Mouse (Mus musculus) hindbrain, embryonic 16.5 days (tissue): ENCODE measurements around the gene Man2c1. TPM values are rescaled to one million over a fixed set of nuclear protein-coding genes. Genes with fewer than 3 reads are reported as not detected.
A peak's percentile ranks its signal among the peaks of the same experiment; 100 is the strongest.

ENCODE experiments used
- ATAC-seq: fragments of 200-750 bp; cut with Nextera tagmentation; 2 replicates; pipeline ENCODE4 v1.8.0; 2017; ENCODE audit warnings: moderate TSS enrichment, moderate library complexity
- H3K27ac ChIP-seq: fragments of 300-500 bp; sonication (generic); 2 replicates; pipeline ENCODE4 v1.5.1; 2014; ENCODE audit warnings: low read depth, mild to moderate bottlenecking, control low read depth, low read length, moderate library complexity
- H3K27me3 ChIP-seq: fragments of 300-500 bp; sonication (generic); replicated peaks from 2 replicates; pipeline ENCODE4 v1.6.1; 2014; ENCODE audit warnings: low read length; ENCODE audit not compliant: control insufficient read depth, insufficient read depth
- H3K36me3 ChIP-seq: fragments of 300-500 bp; sonication (generic); 2 replicates; pipeline ENCODE4 v1.6.1; 2014; ENCODE audit warnings: mild to moderate bottlenecking, low read length, moderate library complexity, mixed read lengths; ENCODE audit not compliant: control insufficient read depth, insufficient read depth
- H3K4me1 ChIP-seq: fragments of 300-500 bp; sonication (generic); 2 replicates; pipeline ENCODE4 v1.6.1; 2014; ENCODE audit warnings: low read depth, low read length; ENCODE audit not compliant: control insufficient read depth, insufficient read depth
- H3K4me2 ChIP-seq: fragments of 300-500 bp; sonication (generic); 2 replicates; pipeline ENCODE4 v1.6.1; 2014; ENCODE audit warnings: mild to moderate bottlenecking, low read length, control low read depth, moderate library complexity
- H3K4me3 ChIP-seq: fragments of 300-500 bp; sonication (generic); 2 replicates; pipeline ENCODE4 v1.5.1; 2014; ENCODE audit warnings: mild to moderate bottlenecking, low read length, control low read depth, moderate library complexity
- H3K9ac ChIP-seq: fragments of 300-500 bp; sonication (generic); 2 replicates; pipeline ENCODE4 v1.6.1; 2014; ENCODE audit warnings: low read depth, mild to moderate bottlenecking, control low read depth, low read length, moderate library complexity
- H3K9me3 ChIP-seq: fragments of 300-500 bp; sonication (generic); 2 replicates; pipeline ENCODE4 v1.6.1; 2014; ENCODE audit warnings: mild to moderate bottlenecking, low read length, moderate library complexity; ENCODE audit not compliant: control insufficient read depth
- WGBS: fragments of 180-500 bp; shearing (Covaris S2); extraction: QIAGEN DNeasy Blood & Tissue Kit; methylation state at CpG from one replicate; pipeline ENCODE4 v1.1.7; 2014; 5-methylcytosine and 5-hydroxymethylcytosine counted together
- polyA plus RNA-seq: library from polyadenylated mRNA; unstranded; fragments of >200 nt; fragmentation: Nextera tagmentation; extraction: Ambion mirVana; gene quantifications from 2 replicates; pipeline ENCODE4 v1.2.1, GENCODE M21; 2015

The Man2c1 gene
- polyA plus RNA-seq, 1 experiment from 2014 or later, result 77.2 TPM

- peaks cover 22% of the 10 kb centered on the region for H3K36me3 ChIP-seq
- WGBS, result 91% methylated on average over 17 of the region's 17 CpGs
- H3K9ac ChIP-seq, result no peak overlapping the region
- no peak overlapping the region for H3K4me2 ChIP-seq
- no peaks in the 10 kb centered on the region; the same call in 1 of the 2 replicates for H3K4me1 ChIP-seq
- no peak overlapping the region for H3K4me3 ChIP-seq
- H3K9me3 ChIP-seq, result no peaks in the 10 kb centered on the region
- ATAC-seq, result no peak
- H3K27ac ChIP-seq, result no peak overlapping the region
- no peaks in the 10 kb centered on the region for H3K27me3 ChIP-seq
Observed at GRCm38 (mm10) chr9:57141417-57142353, 11.2 kb downstream of the Man2c1 start.

GRCm38 (mm10) chr9:57143212-57143611 is 12.7 kb downstream of the Man2c1 start:
- Histone ChIP-seq H3K27ac (no peak overlapping the region), H3K27me3 (no peaks in the 10 kb centered on the region), H3K9me3 (no peaks in the 10 kb centered on the region), H3K4me3 (no peak overlapping the region), H3K4me1 (peaks cover 8% of the 10 kb centered on the region), H3K9ac (no peak overlapping the region), H3K36me3 (peaks cover 19% of the 10 kb centered on the region), H3K4me2 (no peak overlapping the region)
- ATAC-seq, result no peak
- WGBS, result 85% methylated on average over 11 of the region's 11 CpGs

GRCm38 (mm10) chr9:57144830-57145229 is 14.3 kb downstream of the Man2c1 start:
- H3K9me3 ChIP-seq, result no peaks in the 10 kb centered on the region
- H3K36me3 ChIP-seq, result peaks cover 13% of the 10 kb centered on the region; the same call in 1 of the 2 replicates
- no peak overlapping the region for H3K4me2 ChIP-seq
- peaks cover 15% of the 10 kb centered on the region for H3K4me1 ChIP-seq
- no peaks in the 10 kb centered on the region for H3K27me3 ChIP-seq
- ATAC-seq, result no peak
- no peak overlapping the region for H3K27ac ChIP-seq
- 96% methylated on average over 8 of the region's 8 CpGs for WGBS
- H3K4me3 ChIP-seq, result no peak overlapping the region
- no peak overlapping the region for H3K9ac ChIP-seq

GRCm38 (mm10) chr9:57146451-57147066 is 16.1 kb downstream of the Man2c1 start:
- no peak overlapping the region; the same call in 1 of the 2 replicates for H3K9ac ChIP-seq
- no peak overlapping the region for H3K27ac ChIP-seq
- H3K4me1 ChIP-seq, result peaks cover 15% of the 10 kb centered on the region
- H3K4me2 ChIP-seq, result peak overlapping the region; percentile 74
- H3K36me3 ChIP-seq, result peaks cover 6% of the 10 kb centered on the region; the same call in 1 of the 2 replicates
- WGBS, result 84% methylated on average over 17 of the region's 17 CpGs
- no peaks in the 10 kb centered on the region for H3K27me3 ChIP-seq
- no peak for ATAC-seq
- no peaks in the 10 kb centered on the region for H3K9me3 ChIP-seq
- H3K4me3 ChIP-seq, result no peak overlapping the region; the same call in 1 of the 2 replicates

- no peaks in the 10 kb centered on the region for H3K27me3 ChIP-seq
- no peaks in the 10 kb centered on the region for H3K9me3 ChIP-seq
- H3K36me3 ChIP-seq, result 0 out of 2 replicates have a peak, but pooled peaks cover 3% of the 10 kb centered on the region
- H3K4me2 ChIP-seq, result peak overlapping the region; percentile 74
- 8% methylated on average over 19 of the region's 19 CpGs for WGBS
- H3K4me1 ChIP-seq, result peaks cover 15% of the 10 kb centered on the region
- peak overlapping the region; percentile 72 for H3K9ac ChIP-seq
- peak overlapping the region; percentile 89 for H3K27ac ChIP-seq
- ATAC-seq, result peak; percentile 27
- peak overlapping the region; percentile 43 for H3K4me3 ChIP-seq
Observed at GRCm38 (mm10) chr9:57147205-57148143, 17.0 kb downstream of the Man2c1 start.

- peak; percentile 94 for ATAC-seq
- Histone ChIP-seq H3K27ac (peak within 1 kb of the TSS; percentile 89), H3K36me3 (0 out of 2 replicates have a peak, but pooled peaks cover 3% of the 10 kb centered on the region), H3K4me2 (peak within 1 kb of the TSS; percentile 74), H3K27me3 (no peaks in the 10 kb centered on the region), H3K9ac (peak within 1 kb of the TSS; percentile 72), H3K4me1 (peaks cover 15% of the 10 kb centered on the region), H3K9me3 (no peaks in the 10 kb centered on the region), H3K4me3 (peak within 1 kb of the TSS; percentile 43)
- WGBS, result 2% methylated on average over 27 of the region's 27 CpGs
Observed at GRCm38 (mm10) chr9:57148144-57148878, 17.8 kb downstream of the Man2c1 start, which contains the start of gene Neil1. Gene Neil1 (minus strand): TSS chr9:57148305.

GRCm38 (mm10) chr9:57149021-57149420 is 18.5 kb downstream of the Man2c1 start:
- H3K4me2 ChIP-seq, result peak overlapping the region; percentile 74
- ATAC-seq, result no peak
- H3K9ac ChIP-seq, result peak overlapping the region; percentile 72
- peak overlapping the region; percentile 43 for H3K4me3 ChIP-seq
- 0 out of 2 replicates have a peak, but pooled peaks cover 3% of the 10 kb centered on the region for H3K36me3 ChIP-seq
- WGBS, result 61% methylated on average over 6 of the region's 6 CpGs
- H3K9me3 ChIP-seq, result no peaks in the 10 kb centered on the region
- H3K4me1 ChIP-seq, result peaks cover 15% of the 10 kb centered on the region
- peak overlapping the region; percentile 89 for H3K27ac ChIP-seq
- no peaks in the 10 kb centered on the region for H3K27me3 ChIP-seq

GRCm38 (mm10) chr9:57150192-57150591 is 19.7 kb downstream of the Man2c1 start:
- H3K27me3 ChIP-seq, result no peaks in the 10 kb centered on the region
- H3K9ac ChIP-seq, result no peak overlapping the region
- peaks cover 15% of the 10 kb centered on the region for H3K4me1 ChIP-seq
- WGBS, result 89% methylated on average over 5 of the region's 5 CpGs
- H3K4me2 ChIP-seq, result no peak overlapping the region
- H3K27ac ChIP-seq, result no peak overlapping the region
- no peak overlapping the region for H3K4me3 ChIP-seq
- ATAC-seq, result no peak
- peaks cover 4% of the 10 kb centered on the region; the same call in 1 of the 2 replicates for H3K36me3 ChIP-seq
- H3K9me3 ChIP-seq, result no peaks in the 10 kb centered on the region
